ENCODE assay signal across 9 mouse cellular contexts in genomic region chr15:80004644-80005340, GRCm38 (mm10). TPM values are rescaled to one million over a fixed set of nuclear protein-coding genes. Genes with fewer than 3 reads are reported as not detected.
DNase-seq lines count a peak whose midpoint lies in the region; ATAC-seq lines count a peak whose summit lies in the region.
"Had no signal": no experiment of that assay in that cellular context is flagged by ENCODE, and none has a peak within 500 bp of the region (broad histone marks: within the 10 kb centered on the region; RNA-seq: fewer than 3 reads in every experiment).

No protein-coding gene starts in this region.

- no peak; the same call in 1 of the 2 replicates for ATAC-seq in hindbrain, embryonic 14.5 days (ENCODE audit: low FRiP score)
- ATAC-seq in heart, embryonic 11.5 days (replicated peaks; ENCODE audit: insufficient number of reproducible peaks, low FRiP score, low TSS enrichment): no peak
- 0 out of 2 replicates have a peak, but pooled peaks have one; percentile 17 for ATAC-seq in kidney, embryonic 14.5 days (ENCODE audit: low FRiP score, low TSS enrichment)
- peak; percentile 60 for ATAC-seq in midbrain, embryonic 13.5 days
- no peak for ATAC-seq in frontal cortex, adult (ENCODE audit: low TSS enrichment)

- peak; percentile 40 for DNase-seq in hindbrain, embryonic 10.5 days (ENCODE audit: low spot score)
- no peak for DNase-seq in hindbrain, embryonic 14.5 days (ENCODE audit: low spot score)
- no peak for DNase-seq in cerebellum, postnatal 36 days
- no peak for DNase-seq in adrenal gland, postnatal 4 days (ENCODE audit: low spot score in 2 of 2)

- H3K4me2 ChIP-seq in hindbrain, embryonic 14.5 days (replicated peaks): no peak overlapping the region
- no peak overlapping the region; the same call in 1 of the 2 replicates for H3K4me2 ChIP-seq in heart, embryonic 11.5 days
- H3K4me2 ChIP-seq in kidney, embryonic 14.5 days (replicated peaks; ENCODE audit: low read depth, low read length): no peak overlapping the region
- no peak overlapping the region for H3K4me2 ChIP-seq in midbrain, embryonic 13.5 days (replicated peaks)

- H3K27me3 ChIP-seq in hindbrain, embryonic 10.5 days (ENCODE audit: insufficient read depth, poor library complexity, severe bottlenecking): peaks cover 28% of the 10 kb centered on the region
- no peaks in the 10 kb centered on the region for H3K27me3 ChIP-seq in hindbrain, embryonic 14.5 days (ENCODE audit: control insufficient read depth, insufficient read depth, low read length)
- peaks cover 2% of the 10 kb centered on the region; the same call in 1 of the 2 replicates for H3K27me3 ChIP-seq in heart, embryonic 11.5 days (ENCODE audit: control insufficient read depth, insufficient read depth, low read length)
- no peaks in the 10 kb centered on the region for H3K27me3 ChIP-seq in kidney, embryonic 14.5 days (ENCODE audit: control insufficient read depth, insufficient read depth, low read length)
- H3K27me3 ChIP-seq in midbrain, embryonic 13.5 days: peaks cover 7% of the 10 kb centered on the region; the same call in 1 of the 2 replicates

- peak overlapping the region; percentile 85 for H3K27ac ChIP-seq in hindbrain, embryonic 10.5 days
- H3K27ac ChIP-seq in hindbrain, embryonic 14.5 days: no peak overlapping the region
- peak overlapping the region; percentile 70; the same call in 1 of the 2 replicates for H3K27ac ChIP-seq in heart, embryonic 11.5 days (ENCODE audit: low read depth, low read length)
- peak overlapping the region; percentile 42; the same call in 1 of the 2 replicates for H3K27ac ChIP-seq in kidney, embryonic 14.5 days (ENCODE audit: low read depth, low read length)
- H3K27ac ChIP-seq in midbrain, embryonic 13.5 days: no peak overlapping the region

- no peaks in the 10 kb centered on the region for H3K9me3 ChIP-seq in hindbrain, embryonic 10.5 days
- no peaks in the 10 kb centered on the region for H3K9me3 ChIP-seq in hindbrain, embryonic 14.5 days (ENCODE audit: control insufficient read depth, low read length)
- no peaks in the 10 kb centered on the region for H3K9me3 ChIP-seq in heart, embryonic 11.5 days (replicated peaks; ENCODE audit: control insufficient read depth, low read length)
- no peaks in the 10 kb centered on the region for H3K9me3 ChIP-seq in kidney, embryonic 14.5 days (ENCODE audit: control insufficient read depth, low read length)
- no peaks in the 10 kb centered on the region for H3K9me3 ChIP-seq in midbrain, embryonic 13.5 days

- no peak overlapping the region for H3K9ac ChIP-seq in hindbrain, embryonic 14.5 days
- H3K9ac ChIP-seq in heart, embryonic 11.5 days (ENCODE audit: low read depth, low read length): peak overlapping the region; percentile 2; the same call in 1 of the 2 replicates
- H3K9ac ChIP-seq in kidney, embryonic 14.5 days (ENCODE audit: low read depth, low read length): no peak overlapping the region
- no peak overlapping the region for H3K9ac ChIP-seq in midbrain, embryonic 13.5 days (replicated peaks)

- no peaks in the 10 kb centered on the region for H3K36me3 ChIP-seq in hindbrain, embryonic 10.5 days
- H3K36me3 ChIP-seq in hindbrain, embryonic 14.5 days (replicated peaks; ENCODE audit: control insufficient read depth, insufficient read depth): no peaks in the 10 kb centered on the region
- no peaks in the 10 kb centered on the region for H3K36me3 ChIP-seq in heart, embryonic 11.5 days (ENCODE audit: control insufficient read depth, insufficient read depth, low read length)
- no peaks in the 10 kb centered on the region for H3K36me3 ChIP-seq in kidney, embryonic 14.5 days (ENCODE audit: control insufficient read depth, insufficient read depth, low read length)
- no peaks in the 10 kb centered on the region for H3K36me3 ChIP-seq in midbrain, embryonic 13.5 days

- H3K4me3 ChIP-seq in hindbrain, embryonic 10.5 days: peak overlapping the region; percentile 23; the same call in 1 of the 2 replicates
- H3K4me3 ChIP-seq in hindbrain, embryonic 14.5 days (replicated peaks; ENCODE audit: low read length): no peak overlapping the region
- H3K4me3 ChIP-seq in heart, embryonic 11.5 days (ENCODE audit: low read depth, low read length): no peak overlapping the region
- no peak overlapping the region for H3K4me3 ChIP-seq in kidney, embryonic 14.5 days (ENCODE audit: low read length)
- no peak overlapping the region for H3K4me3 ChIP-seq in midbrain, embryonic 13.5 days (replicated peaks)
- H3K4me3 ChIP-seq: erythroblast, embryonic 14.5 days had no signal

- 29% methylated on average over 14 of the region's 14 CpGs for WGBS in hindbrain, embryonic 10.5 days
- WGBS in hindbrain, embryonic 14.5 days: 19% methylated on average over 14 of the region's 14 CpGs
- WGBS in heart, embryonic 11.5 days (ENCODE audit: insufficient replicate concordance): 29% methylated on average over 14 of the region's 14 CpGs
- WGBS in kidney, embryonic 14.5 days: 50% methylated on average over 14 of the region's 14 CpGs
- WGBS in midbrain, embryonic 13.5 days: 16% methylated on average over 14 of the region's 14 CpGs

- peaks cover 44% of the 10 kb centered on the region for H3K4me1 ChIP-seq in hindbrain, embryonic 10.5 days (replicated peaks)
- H3K4me1 ChIP-seq in hindbrain, embryonic 14.5 days (replicated peaks; ENCODE audit: control insufficient read depth, insufficient read depth, low read length): peaks cover 12% of the 10 kb centered on the region; the same call in 1 of the 2 replicates
- peaks cover 45% of the 10 kb centered on the region for H3K4me1 ChIP-seq in heart, embryonic 11.5 days (ENCODE audit: control insufficient read depth, insufficient read depth, low read length)
- H3K4me1 ChIP-seq in kidney, embryonic 14.5 days (ENCODE audit: control insufficient read depth, insufficient read depth, low read length): peaks cover 9% of the 10 kb centered on the region; the same call in 1 of the 2 replicates
- H3K4me1 ChIP-seq in midbrain, embryonic 13.5 days (replicated peaks): peaks cover 19% of the 10 kb centered on the region

RNA-seq across cellular contexts. Expression of gene Pdgfb, which starts 10.0 kb away (rescaled TPM):
- polyA plus RNA-seq in hindbrain, embryonic 10.5 days (2016; fragmentation: Nextera tagmentation; extraction: Ambion mirVana): 1.6 and 1.8 TPM in 2 replicates
- 7.3 and 7.5 TPM in 2 replicates for polyA plus RNA-seq in hindbrain, embryonic 14.5 days (2014; fragmentation: Nextera tagmentation; extraction: Ambion mirVana)
- polyA plus RNA-seq in heart, embryonic 11.5 days (2014; fragmentation: Nextera tagmentation; extraction: Ambion mirVana): 1.3 and 2.0 TPM in 2 replicates
- 5.0 and 5.8 TPM in 2 replicates for polyA plus RNA-seq in kidney, embryonic 14.5 days (2014; fragmentation: Nextera tagmentation; extraction: Ambion mirVana)
- polyA plus RNA-seq in midbrain, embryonic 13.5 days (2015; fragmentation: Nextera tagmentation; extraction: Ambion mirVana): 2.1 and 2.3 TPM in 2 replicates
- total RNA-seq in adrenal gland, postnatal 4 days (2021): 10 to 100 TPM; 31.3 to 35.1 TPM

RNA-seq across cellular contexts. Expression of gene Cbx7, which starts 33.9 kb away (rescaled TPM):
- 2.4 and 2.9 TPM in 2 replicates for polyA plus RNA-seq in hindbrain, embryonic 10.5 days (2016; fragmentation: Nextera tagmentation; extraction: Ambion mirVana)
- 3.2 and 4.0 TPM in 2 replicates for polyA plus RNA-seq in hindbrain, embryonic 14.5 days (2014; fragmentation: Nextera tagmentation; extraction: Ambion mirVana)
- 0.72 and 1.1 TPM in 2 replicates for polyA plus RNA-seq in heart, embryonic 11.5 days (2014; fragmentation: Nextera tagmentation; extraction: Ambion mirVana)
- polyA plus RNA-seq in kidney, embryonic 14.5 days (2014; fragmentation: Nextera tagmentation; extraction: Ambion mirVana): 1.5 and 2.0 TPM in 2 replicates
- 3.0 and 4.3 TPM in 2 replicates for polyA plus RNA-seq in midbrain, embryonic 13.5 days (2015; fragmentation: Nextera tagmentation; extraction: Ambion mirVana)
- 10 to 100 TPM; 15.4 to 18.4 TPM for total RNA-seq in adrenal gland, postnatal 4 days (2021)

Comparison
In these comparisons a context has a peak if more than half of its experiments do, and no peak if none do; other contexts are left out.
1. H3K27ac ChIP-seq: peak in hindbrain, embryonic 10.5 days (single experiment), heart, embryonic 11.5 days (single experiment) and kidney, embryonic 14.5 days (single experiment); none in hindbrain, embryonic 14.5 days (single experiment) and midbrain, embryonic 13.5 days (single experiment).
2. ATAC-seq: peak in kidney, embryonic 14.5 days (single experiment) and midbrain, embryonic 13.5 days (single experiment); none in hindbrain, embryonic 14.5 days (single experiment), heart, embryonic 11.5 days (single experiment) and frontal cortex, adult (single experiment).